Mouse (Mus musculus) intestine, embryonic 16.5 days (tissue): ENCODE results near the gene Dph6. TPM values are rescaled to one million over a fixed set of nuclear protein-coding genes. Genes with fewer than 3 reads are reported as not detected.
"Not testable (repeated sequence)": the region's sequence is repeated elsewhere in the genome, so short reads cannot be mapped to it uniquely, and the experiment has no call there.

Source experiments
- ATAC-seq: fragments of 200-750 bp; cut with Nextera tagmentation; 2 replicates; pipeline ENCODE4 v1.8.0; 2017; ENCODE audit warnings: moderate TSS enrichment, moderate library complexity
- H3K27ac ChIP-seq: fragments of 300-500 bp; sonication (generic); 2 replicates; pipeline ENCODE4 v1.5.1; 2014; ENCODE audit warnings: mild to moderate bottlenecking, low read length
- H3K27me3 ChIP-seq: fragments of 300-500 bp; sonication (generic); replicated peaks from 2 replicates; pipeline ENCODE4 v1.6.1; 2014; ENCODE audit warnings: low read length, control low read depth, mixed read lengths; ENCODE audit not compliant: control insufficient read depth, insufficient read depth
- H3K36me3 ChIP-seq: fragments of 300-500 bp; sonication (generic); 2 replicates; pipeline ENCODE4 v1.6.1; 2014; ENCODE audit warnings: low read length, control low read depth; ENCODE audit not compliant: control insufficient read depth, insufficient read depth
- H3K4me1 ChIP-seq: fragments of 300-500 bp; sonication (generic); 2 replicates; pipeline ENCODE4 v1.6.1; 2014; ENCODE audit warnings: low read length, control low read depth, mixed read lengths; ENCODE audit not compliant: control insufficient read depth, insufficient read depth
- H3K4me2 ChIP-seq: fragments of 300-500 bp; sonication (generic); 2 replicates; pipeline ENCODE4 v1.6.1; 2014; ENCODE audit warnings: low read depth, low read length, control low read depth
- H3K4me3 ChIP-seq: fragments of 300-500 bp; sonication (generic); 2 replicates; pipeline ENCODE4 v1.5.1; 2014; ENCODE audit warnings: mild to moderate bottlenecking, low read length
- H3K9ac ChIP-seq: fragments of 300-500 bp; sonication (generic); 2 replicates; pipeline ENCODE4 v1.6.1; 2014; ENCODE audit warnings: low read depth, low read length
- H3K9me3 ChIP-seq: fragments of 300-500 bp; sonication (generic); 2 replicates; pipeline ENCODE4 v1.6.1; 2016; ENCODE audit warnings: low read length, control low read depth; ENCODE audit not compliant: control insufficient read depth
- WGBS: fragments of 180-500 bp; shearing (Covaris S2); extraction: QIAGEN DNeasy Blood & Tissue Kit; methylation state at CpG from one replicate; pipeline ENCODE4 v1.1.7; 2014; 5-methylcytosine and 5-hydroxymethylcytosine counted together
- polyA plus RNA-seq: library from polyadenylated mRNA; unstranded; fragments of >200 nt; fragmentation: Nextera tagmentation; extraction: Ambion mirVana; gene quantifications from 2 replicates; pipeline ENCODE4 v1.2.1, GENCODE M21; 2015

The Dph6 gene
- polyA plus RNA-seq, 1 experiment from 2014 or later = 18.4 TPM

GRCm38 (mm10) chr2:114643832-114644231 is 10.9 kb downstream of the Dph6 start:
- Histone ChIP-seq H3K36me3 (no peaks in the 10 kb centered on the region), H3K9ac (no peak overlapping the region), H3K27me3 (no peaks in the 10 kb centered on the region), H3K27ac (no peak overlapping the region), H3K9me3 (no peaks in the 10 kb centered on the region), H3K4me2 (no peak overlapping the region), H3K4me1 (no peaks in the 10 kb centered on the region), H3K4me3 (no peak overlapping the region)
- WGBS = 88% methylated on average over 2 of the region's 2 CpGs
- no peak for ATAC-seq

DNA sequence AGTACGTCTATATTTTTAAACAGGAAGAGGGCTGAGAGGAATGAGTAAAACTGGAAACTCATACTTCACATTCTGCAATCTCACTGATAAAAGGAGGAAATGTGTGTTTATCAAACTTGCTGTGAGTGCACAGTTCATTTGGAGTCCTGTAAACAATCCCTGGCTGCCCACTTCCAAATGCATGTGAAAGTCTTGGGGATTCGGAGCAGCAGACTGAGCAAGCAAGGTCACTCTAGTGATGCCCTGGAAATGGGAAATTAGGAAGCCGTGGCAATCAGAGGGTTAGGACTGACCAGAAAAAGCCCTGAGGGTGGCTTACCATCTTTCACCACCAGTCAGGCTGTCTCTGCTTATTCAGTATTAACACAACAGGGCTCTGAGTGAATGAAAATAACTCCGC is 30.1 kb downstream of the Dph6 start:
- no peak overlapping the region for H3K4me2 ChIP-seq
- H3K27ac ChIP-seq = no peak overlapping the region
- no peaks in the 10 kb centered on the region for H3K27me3 ChIP-seq
- H3K36me3 ChIP-seq = no peaks in the 10 kb centered on the region
- no peak overlapping the region for H3K4me3 ChIP-seq
- WGBS = 44% methylated on average over 4 of the region's 4 CpGs
- H3K4me1 ChIP-seq = 0 out of 2 replicates have a peak, but pooled peaks cover 2% of the 10 kb centered on the region
- 0 out of 2 replicates have a peak, but pooled peaks have one; percentile 7 for ATAC-seq
- no peaks in the 10 kb centered on the region for H3K9me3 ChIP-seq
- no peak overlapping the region for H3K9ac ChIP-seq

DNA sequence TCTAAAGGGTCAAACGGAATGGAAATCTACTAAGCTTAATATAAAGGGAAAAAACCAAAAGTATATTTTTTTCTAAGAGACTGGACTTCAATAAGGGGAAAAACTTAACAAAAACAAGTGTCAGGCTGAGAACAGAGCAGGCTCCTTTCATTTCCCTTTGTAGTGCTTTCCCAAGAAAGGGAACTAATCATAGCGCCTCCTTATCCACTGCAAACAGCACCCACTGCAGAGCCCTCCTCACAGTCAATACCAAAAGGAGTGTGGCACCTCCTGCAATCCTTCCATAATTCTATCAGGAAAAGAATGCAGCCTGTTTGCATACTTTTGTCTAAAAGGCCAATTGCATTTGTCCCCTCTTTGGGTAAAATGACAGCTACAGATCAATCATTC is 32.2 kb downstream of the Dph6 start:
- ATAC-seq = no peak
- Histone ChIP-seq H3K9ac (no peak overlapping the region), H3K27ac (no peak overlapping the region), H3K9me3 (no peaks in the 10 kb centered on the region), H3K27me3 (no peaks in the 10 kb centered on the region), H3K4me2 (no peak overlapping the region), H3K36me3 (no peaks in the 10 kb centered on the region), H3K4me1 (0 out of 2 replicates have a peak, but pooled peaks cover 2% of the 10 kb centered on the region), H3K4me3 (no peak overlapping the region)
- 16% methylated on average over 2 of the region's 2 CpGs for WGBS

DNA sequence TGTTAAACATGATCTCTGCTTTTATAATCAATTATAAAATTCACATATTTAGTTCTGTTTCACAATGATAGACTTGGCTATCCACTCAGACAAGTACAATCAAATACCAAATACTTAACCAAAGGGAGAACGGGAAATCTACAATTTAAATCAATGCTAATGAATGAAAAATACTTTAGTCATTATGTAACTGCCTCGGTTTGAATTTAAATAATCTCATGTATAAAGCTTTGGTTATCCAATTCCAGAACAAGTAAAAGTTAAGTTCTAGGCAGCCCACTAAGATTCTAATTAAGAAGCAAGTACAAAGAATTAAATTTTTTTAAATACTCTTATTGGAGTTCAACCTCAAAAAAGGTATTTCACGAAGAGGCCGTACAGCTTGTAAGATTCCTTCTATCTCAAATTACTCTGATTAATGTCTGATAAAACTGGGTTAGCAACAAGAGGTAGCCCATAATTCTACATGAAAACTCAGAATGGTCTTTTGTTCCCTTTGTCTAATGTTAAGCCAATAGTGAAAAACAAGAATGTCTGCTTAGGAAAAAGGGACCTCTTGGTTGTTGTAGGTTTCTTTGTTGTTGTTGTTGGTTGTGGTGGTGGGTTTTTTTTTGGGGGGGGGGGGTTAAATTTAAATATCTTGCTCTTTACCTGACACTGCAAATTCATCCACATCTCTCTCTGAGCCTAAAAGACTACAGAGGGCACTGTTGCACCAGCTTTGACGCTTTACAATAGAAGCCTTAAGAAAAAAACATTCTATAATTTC is 32.8 kb downstream of the Dph6 start:
- H3K36me3 ChIP-seq = no peaks in the 10 kb centered on the region
- WGBS = 54% methylated on average over 5 of the region's 5 CpGs
- no peak overlapping the region for H3K9ac ChIP-seq
- no peak overlapping the region for H3K4me3 ChIP-seq
- H3K9me3 ChIP-seq = no peaks in the 10 kb centered on the region
- 0 out of 2 replicates have a peak, but pooled peaks cover 2% of the 10 kb centered on the region for H3K4me1 ChIP-seq
- no peak for ATAC-seq
- H3K27ac ChIP-seq = no peak overlapping the region
- H3K4me2 ChIP-seq = no peak overlapping the region
- no peaks in the 10 kb centered on the region for H3K27me3 ChIP-seq

DNA sequence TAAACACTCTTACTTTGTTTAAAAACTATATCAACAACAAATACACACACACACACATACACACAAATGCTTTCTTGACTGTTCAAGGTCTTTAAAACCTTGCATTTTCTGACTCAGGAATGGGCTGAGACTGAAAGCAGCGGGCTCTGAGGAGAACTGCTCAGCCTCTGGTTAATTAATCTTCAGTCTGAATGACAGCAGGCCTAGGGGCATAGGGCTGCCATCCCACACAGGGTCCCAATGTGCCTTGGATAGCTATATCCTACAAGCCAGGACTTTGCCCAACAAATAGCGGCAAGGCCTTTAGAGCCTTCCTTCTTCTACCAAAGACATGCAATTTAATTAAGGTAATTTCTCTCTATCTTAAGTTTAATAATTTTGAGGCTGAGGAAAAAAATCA is 43.2 kb downstream of the Dph6 start:
- H3K27ac ChIP-seq = no peak overlapping the region
- 77% methylated on average over 2 of the region's 2 CpGs for WGBS
- H3K9me3 ChIP-seq = no peaks in the 10 kb centered on the region
- no peak overlapping the region for H3K4me3 ChIP-seq
- no peaks in the 10 kb centered on the region for H3K27me3 ChIP-seq
- no peak overlapping the region for H3K9ac ChIP-seq
- no peak for ATAC-seq
- H3K36me3 ChIP-seq = no peaks in the 10 kb centered on the region
- H3K4me2 ChIP-seq = no peak overlapping the region
- no peaks in the 10 kb centered on the region for H3K4me1 ChIP-seq

- no peak for ATAC-seq
- Histone ChIP-seq H3K9me3 (no peaks in the 10 kb centered on the region), H3K4me1 (no peaks in the 10 kb centered on the region), H3K4me2 (no peak overlapping the region), H3K4me3 (no peak overlapping the region), H3K27me3 (no peaks in the 10 kb centered on the region), H3K27ac (no peak overlapping the region), H3K36me3 (no peaks in the 10 kb centered on the region), H3K9ac (no peak overlapping the region)
- WGBS = 23% methylated on average over 2 of the region's 2 CpGs
Observed at GRCm38 (mm10) chr2:114610110-114610509, 44.7 kb downstream of the Dph6 start.

- not testable (repeated sequence) for H3K27me3 ChIP-seq, H3K36me3 ChIP-seq, H3K27ac ChIP-seq, H3K4me3 ChIP-seq, H3K9ac ChIP-seq, ATAC-seq, H3K9me3 ChIP-seq, H3K4me2 ChIP-seq, H3K4me1 ChIP-seq
Observed at GRCm38 (mm10) chr2:114605202-114605601, 49.6 kb downstream of the Dph6 start.

GRCm38 (mm10) chr2:114601174-114601573 is 53.6 kb downstream of the Dph6 start:
- Histone ChIP-seq H3K27me3 (no peaks in the 10 kb centered on the region), H3K9ac (no peak overlapping the region), H3K4me1 (no peaks in the 10 kb centered on the region), H3K4me2 (no peak overlapping the region), H3K9me3 (no peaks in the 10 kb centered on the region), H3K4me3 (no peak overlapping the region), H3K27ac (no peak overlapping the region), H3K36me3 (no peaks in the 10 kb centered on the region)
- 88% methylated on average over 3 of the region's 3 CpGs for WGBS
- ATAC-seq = no peak

DNA sequence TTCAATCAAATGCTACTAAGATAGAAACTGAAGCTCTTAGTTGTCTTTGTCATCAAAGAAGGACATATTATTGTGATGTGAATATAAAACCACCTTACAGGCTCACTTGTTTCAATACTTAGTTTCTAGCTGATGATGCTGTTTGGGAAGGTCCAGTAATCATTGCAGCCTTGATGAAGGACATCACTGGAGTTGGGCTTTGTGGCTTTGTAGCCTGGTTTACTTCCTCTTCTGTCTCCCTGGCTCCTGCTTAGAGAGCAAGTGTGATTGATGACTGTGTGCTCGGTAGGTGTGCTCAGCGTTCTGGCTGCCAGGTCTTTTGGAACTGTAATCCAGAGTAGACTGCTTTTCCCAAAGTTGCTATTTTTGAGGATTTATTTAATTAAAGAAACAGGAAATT is 55.0 kb downstream of the Dph6 start:
- no peak for ATAC-seq
- 30% methylated on average over 2 of the region's 2 CpGs for WGBS
- H3K4me2 ChIP-seq = no peak overlapping the region
- no peak overlapping the region for H3K4me3 ChIP-seq
- no peak overlapping the region for H3K9ac ChIP-seq
- no peaks in the 10 kb centered on the region for H3K27me3 ChIP-seq
- H3K4me1 ChIP-seq = no peaks in the 10 kb centered on the region
- H3K9me3 ChIP-seq = no peaks in the 10 kb centered on the region
- no peak overlapping the region for H3K27ac ChIP-seq
- H3K36me3 ChIP-seq = no peaks in the 10 kb centered on the region

GRCm38 (mm10) chr2:114593393-114593792 is 61.4 kb downstream of the Dph6 start:
- H3K4me1 ChIP-seq = no peaks in the 10 kb centered on the region
- no peaks in the 10 kb centered on the region for H3K36me3 ChIP-seq
- WGBS = 92% methylated on average over 5 of the region's 5 CpGs
- no peak overlapping the region for H3K9ac ChIP-seq
- H3K4me3 ChIP-seq = no peak overlapping the region
- no peaks in the 10 kb centered on the region for H3K27me3 ChIP-seq
- no peaks in the 10 kb centered on the region for H3K9me3 ChIP-seq
- no peak overlapping the region for H3K4me2 ChIP-seq
- ATAC-seq = no peak
- no peak overlapping the region for H3K27ac ChIP-seq
